Mouse (Mus musculus) liver (tissue): ENCODE measurements around the gene Dnajb14.
"Not testable (repeated sequence)": the region's sequence is repeated elsewhere in the genome, so short reads cannot be mapped to it uniquely, and the experiment has no call there.

Experiments
- DNase-seq: peaks from one replicate; pipeline ENCODE4 v3.0.0-alpha.2; 2020; ENCODE audit warnings: mixed read lengths

The Dnajb14 gene

GRCm38 (mm10) chr3:137864124-137864987 is 3.1 kb upstream of the Dnajb14 start, which contains the start of gene H2afz:
Gene H2afz (plus strand): TSS chr3:137864487.
- peak; percentile 99 for DNase-seq

DNA sequence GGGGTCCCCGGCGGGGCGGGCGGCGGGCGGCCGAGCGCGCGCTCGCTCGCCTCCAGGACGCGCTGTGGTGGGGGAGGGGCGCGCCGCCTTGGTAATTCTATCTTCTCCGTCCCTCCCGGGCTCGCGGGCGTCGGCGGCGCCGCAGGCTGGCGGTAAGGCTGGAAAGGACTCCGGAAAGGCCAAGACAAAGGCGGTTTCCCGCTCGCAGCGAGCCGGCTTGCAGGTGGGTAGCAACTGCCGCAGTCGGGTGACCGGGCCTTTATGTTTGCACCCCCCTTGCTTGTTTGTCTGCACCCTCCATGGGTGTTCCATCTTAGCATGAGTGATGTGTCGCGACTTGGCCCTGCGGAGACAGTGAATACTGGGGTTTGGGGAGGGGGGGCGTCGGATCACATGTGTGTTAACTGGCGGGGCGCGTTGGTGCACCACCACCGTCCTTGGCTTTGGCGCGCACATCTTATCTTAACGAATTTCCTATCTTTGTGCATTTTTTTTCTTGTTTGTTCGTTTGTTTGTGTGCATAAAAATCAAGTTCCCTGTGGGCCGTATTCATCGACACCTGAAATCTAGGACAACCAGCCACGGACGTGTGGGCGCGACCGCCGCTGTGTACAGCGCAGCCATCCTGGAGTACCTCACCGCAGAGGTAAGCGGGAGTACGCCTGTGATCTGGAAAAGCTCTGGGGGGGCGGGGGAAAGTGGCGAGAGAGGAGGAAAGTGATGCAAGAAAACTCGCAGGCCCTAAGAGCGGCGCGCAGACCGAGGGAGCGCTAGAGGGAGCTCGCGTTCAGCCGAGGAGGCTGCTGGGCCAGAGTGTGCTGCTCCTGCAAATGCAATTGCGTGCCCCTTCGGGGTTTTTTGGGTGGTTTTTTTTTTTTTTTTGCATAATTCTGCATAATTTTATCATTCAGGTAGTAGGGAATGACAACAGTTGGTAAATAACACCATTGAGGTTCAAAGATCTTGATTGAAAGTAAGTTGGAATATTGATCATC is 2.2 kb upstream of the Dnajb14 start:
- DNase-seq: peak; percentile 96

GRCm38 (mm10) chr3:137867133-137867436 is 390 bp upstream of the Dnajb14 start:
- no peak for DNase-seq

DNA sequence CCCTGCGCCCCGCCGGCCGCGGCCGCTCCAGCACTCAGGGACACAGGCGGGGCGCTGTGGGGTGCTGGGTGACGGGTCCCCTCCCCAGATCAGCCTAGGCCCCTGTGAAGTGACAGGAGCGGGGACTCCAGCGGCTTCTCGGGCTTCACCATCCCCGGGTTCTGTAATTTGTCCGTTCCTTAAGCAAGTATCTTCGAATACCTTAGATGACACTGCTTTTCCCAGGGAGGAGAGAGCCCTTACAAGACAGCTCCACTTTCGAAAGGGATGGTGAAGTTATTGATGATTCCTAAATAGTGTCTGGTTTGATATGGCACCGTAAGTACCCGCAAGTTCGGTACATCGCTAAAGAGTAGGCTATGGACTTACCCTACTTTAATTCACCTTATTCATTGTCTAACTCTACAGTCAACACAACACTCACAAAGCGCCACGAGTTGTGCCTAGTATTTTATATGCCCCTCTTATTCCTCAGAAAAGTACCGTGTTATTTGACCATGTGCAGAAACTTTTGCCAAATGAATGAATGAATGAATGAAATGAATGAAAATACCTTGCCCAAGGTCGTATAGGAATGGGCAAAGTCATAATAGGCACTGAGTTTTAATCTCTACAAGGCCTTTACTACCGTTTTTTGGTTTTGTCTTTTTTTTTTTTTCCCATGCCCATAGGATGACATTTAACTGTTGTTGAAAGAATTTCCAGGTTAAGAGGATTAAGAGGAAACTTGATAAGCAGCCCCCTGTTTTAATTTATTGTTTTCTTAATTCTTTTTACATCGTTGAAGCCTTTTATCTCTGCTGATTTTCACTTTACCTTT is 829 bp downstream of the Dnajb14 start:
- no peak for DNase-seq

GRCm38 (mm10) chr3:137869395-137869794 is 1.9 kb downstream of the Dnajb14 start:
- no peak for DNase-seq

GRCm38 (mm10) chr3:137879313-137879712 is 11.8 kb downstream of the Dnajb14 start:
- no peak for DNase-seq

GRCm38 (mm10) chr3:137880109-137880748 is 12.8 kb downstream of the Dnajb14 start:
- no peak for DNase-seq

DNA sequence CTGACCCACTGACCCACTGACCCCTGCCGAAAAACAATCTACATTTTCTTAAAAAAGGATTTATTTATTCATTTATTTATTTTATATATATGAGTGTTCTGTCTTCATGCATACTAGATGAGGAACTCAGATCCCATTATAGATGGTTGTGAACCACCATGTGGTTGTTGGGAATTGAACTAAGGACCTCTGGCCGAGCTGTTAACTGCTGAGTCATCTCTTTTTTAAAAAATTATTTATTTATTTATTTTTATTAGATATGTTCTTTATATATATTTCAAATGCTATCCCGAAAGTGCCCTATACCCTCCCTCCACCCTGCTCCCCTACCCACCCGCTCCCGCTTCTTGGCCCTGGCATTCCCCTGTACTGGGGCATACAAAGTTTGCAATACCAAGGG is 13.6 kb downstream of the Dnajb14 start:
- no peak for DNase-seq

GRCm38 (mm10) chr3:137887961-137888360 is 20.5 kb downstream of the Dnajb14 start:
- DNase-seq: no peak

DNA sequence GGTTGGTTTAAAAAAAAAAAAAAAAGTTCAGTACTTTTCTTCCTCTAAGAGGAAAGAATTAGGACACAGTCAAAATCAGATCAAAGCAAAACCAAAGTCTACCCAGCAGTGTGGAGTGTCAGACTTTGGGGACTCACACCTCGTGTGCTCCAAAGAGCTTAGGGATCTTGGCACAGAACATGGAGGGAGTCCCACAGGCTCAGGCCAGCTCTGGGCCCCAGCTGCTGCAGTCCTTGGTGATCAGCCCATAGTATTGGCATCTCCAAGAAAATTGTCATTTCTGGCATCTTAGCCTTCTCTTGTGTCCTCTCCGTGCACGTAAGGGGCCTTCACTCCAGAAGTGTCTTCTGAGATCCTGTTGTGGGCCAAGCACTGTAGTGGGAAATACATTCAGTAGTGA is 23.6 kb downstream of the Dnajb14 start:
- DNase-seq: no peak

DNA sequence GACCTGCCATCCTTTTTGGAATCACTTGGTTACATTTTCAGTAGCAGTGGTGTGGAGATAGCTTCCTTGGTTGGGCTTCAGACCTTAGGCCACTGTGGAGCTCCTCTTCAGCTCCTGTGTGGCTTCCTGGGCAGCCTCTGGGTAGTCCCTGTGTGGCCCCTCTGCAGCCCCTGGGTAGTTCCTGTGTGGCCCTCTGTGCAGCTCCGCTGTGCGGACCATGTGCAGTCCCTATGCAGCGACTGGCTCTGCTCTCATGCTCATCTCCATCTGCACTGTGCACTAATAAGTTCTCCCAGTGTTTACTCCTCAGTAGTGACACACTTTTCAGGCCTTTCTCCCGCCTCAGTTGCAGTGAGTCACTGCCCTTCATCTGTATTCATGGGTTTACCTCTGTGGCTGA is 24.6 kb downstream of the Dnajb14 start:
- DNase-seq: no peak

DNA sequence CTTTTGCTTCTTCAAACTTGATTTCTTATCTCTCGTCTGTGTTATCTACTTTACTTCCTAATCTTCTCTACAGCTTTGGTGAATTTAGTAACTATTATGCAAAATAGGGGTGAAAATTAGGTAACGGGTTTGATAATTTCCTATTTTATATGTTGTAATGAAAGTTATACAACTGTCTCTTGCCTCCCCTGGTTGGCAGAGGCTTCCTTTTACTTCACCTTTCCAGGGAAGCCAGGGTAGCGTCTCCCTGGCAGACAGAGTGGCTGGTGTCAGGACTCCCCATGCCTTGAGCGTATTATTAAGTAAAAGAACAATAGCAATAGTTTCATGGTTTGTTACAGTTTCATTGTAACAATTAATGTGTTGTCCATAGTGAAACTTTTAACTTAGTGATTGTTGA is 26.3 kb downstream of the Dnajb14 start:
- DNase-seq: no peak

GRCm38 (mm10) chr3:137895196-137895595 is 27.7 kb downstream of the Dnajb14 start:
- peak; percentile 58 for DNase-seq

DNA sequence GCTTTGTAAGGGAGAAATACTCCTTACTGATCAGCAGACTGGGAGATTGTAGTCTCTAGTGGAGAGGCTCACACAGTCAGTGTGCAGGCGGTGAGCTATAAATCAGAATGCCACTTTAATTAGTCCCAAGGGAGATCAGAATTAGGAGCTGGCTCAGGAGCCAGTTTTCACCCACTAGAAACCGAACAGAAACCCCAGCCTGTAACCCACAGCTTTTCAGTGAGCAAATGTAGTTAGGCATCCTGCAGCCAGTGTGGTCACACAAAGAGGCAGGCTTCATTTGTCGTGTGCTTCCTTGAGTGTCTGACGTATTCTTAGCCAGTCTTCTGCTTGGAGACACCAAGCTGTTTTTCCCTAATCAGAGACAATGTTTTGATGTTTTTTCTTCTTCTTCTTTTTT is 28.9 kb downstream of the Dnajb14 start:
- DNase-seq: no peak

DNA sequence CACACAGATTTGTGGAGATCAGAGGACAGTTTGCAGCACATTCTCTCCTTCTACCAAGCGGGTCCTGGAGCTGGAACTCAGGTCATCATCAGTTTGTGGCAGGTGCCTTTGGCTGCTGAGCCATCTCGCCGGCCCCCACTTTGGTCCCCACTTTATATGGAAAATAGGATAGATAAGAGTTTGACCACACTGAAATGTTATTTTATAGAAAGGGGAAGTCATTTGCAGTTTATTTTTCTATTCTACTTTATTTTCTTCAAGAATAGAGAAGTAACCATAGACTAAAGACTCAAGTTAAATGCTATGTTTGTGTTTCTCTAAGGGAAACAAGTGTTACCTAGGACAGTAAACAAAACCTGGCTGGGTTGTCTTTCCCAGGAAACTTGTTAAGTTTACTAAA is 29.4 kb downstream of the Dnajb14 start:
- no peak for DNase-seq

GRCm38 (mm10) chr3:137897685-137898084 is 30.2 kb downstream of the Dnajb14 start:
- no peak for DNase-seq

DNA sequence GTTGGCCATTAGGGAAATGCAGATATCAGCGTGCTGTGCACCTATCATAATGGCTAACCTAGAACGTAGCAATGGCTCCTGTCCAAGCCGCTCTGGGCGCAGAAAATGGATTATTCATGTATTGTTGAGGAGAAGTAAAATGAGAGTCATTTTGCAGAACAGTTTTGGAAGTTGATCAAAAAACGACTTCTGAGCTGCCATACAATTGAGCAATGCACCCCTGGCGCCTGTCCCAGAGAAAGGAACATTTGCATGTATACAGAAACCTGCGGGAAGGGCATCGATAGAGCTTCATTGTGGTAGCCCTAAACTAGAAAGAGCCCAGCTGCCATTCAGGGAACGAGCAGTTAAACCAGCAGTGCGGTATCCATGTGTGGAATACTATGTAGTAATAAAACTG is 32.7 kb downstream of the Dnajb14 start:
- no peak for DNase-seq

DNA sequence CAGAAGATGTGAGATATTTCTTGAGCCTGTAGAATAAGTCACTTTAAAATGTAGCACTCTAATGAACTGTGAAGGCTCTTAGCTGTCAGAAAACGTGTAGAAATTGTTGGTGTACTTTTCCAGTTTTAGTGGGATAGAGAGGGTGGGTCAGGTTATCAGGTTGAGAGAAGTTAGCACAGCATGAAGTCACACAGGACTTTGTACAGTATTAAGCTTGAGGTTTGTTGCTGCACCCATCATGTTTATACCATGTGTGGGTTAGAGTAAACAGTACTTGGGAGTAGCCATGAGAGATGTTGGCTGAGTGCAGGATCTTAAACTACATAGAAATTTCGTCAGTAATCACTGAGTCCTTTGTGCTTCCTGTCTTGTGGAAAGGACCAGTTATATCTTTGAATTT is 45.6 kb downstream of the Dnajb14 start:
- DNase-seq: no peak

DNA sequence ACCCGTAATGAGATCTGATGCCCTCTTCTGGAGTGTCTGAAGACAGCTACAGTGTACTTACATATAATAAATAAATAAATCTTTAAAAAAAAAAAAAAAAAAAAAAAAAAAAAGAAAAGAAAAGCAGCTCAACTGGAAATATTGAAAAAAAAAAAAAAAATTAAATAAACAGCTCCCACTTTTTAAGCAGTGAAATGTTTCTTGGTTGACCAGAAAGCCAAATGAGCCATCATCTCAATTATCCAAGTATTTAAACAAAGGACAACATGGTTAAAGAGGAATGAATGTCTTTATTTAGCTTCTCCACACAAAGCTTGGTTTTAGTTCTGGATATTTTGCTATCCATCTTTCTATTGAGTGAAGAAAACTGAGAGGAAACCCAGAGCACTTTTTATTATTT is 47.1 kb downstream of the Dnajb14 start:
- DNase-seq: not testable (repeated sequence)

DNA sequence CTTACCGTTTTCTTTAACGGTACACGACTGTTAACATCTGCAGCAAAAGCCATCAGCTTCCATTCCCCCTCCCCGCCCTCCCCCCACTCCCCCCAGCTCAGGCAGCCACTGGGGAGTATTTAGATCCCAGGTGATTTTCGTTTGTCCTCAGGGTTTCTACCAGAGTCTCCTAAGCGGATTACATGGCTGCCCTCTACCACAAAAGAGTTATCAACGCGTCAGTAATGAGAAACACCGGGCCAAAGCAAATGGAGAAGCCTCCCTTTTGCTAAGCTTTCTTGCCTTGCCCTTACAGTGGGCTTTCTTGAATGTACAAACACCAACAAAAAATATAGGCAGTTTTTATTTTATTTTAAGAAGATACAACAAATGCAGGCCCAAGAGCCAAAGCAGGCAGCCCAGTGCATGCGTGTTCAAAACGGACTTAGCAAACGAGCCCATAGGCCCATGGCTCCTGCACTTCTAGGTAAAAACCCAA is 50.3 kb downstream of the Dnajb14 start:
- DNase-seq: no peak

- peak; percentile 91 for DNase-seq
These were observed 50.9 kb downstream of the Dnajb14 start, which contains the start of gene Lamtor3 for GRCm38 (mm10) chr3:137918172-137918931. Gene Lamtor3 (plus strand): TSS chr3:137918506.
